Mouse (Mus musculus) ovary, postnatal 10 days (tissue): ENCODE measurements at regions not wholly inside any gene's neighbourhood (a gene's known extent, or its start where the extent isn't known, plus 50 kb on each side); places are given as distances from the start of the nearest gene placed in this dataset.

ENCODE experiments used
- DNase-seq: peaks from one replicate; pipeline ENCODE4 v3.0.0; 2022; ENCODE audit warnings: low spot score

DNA sequence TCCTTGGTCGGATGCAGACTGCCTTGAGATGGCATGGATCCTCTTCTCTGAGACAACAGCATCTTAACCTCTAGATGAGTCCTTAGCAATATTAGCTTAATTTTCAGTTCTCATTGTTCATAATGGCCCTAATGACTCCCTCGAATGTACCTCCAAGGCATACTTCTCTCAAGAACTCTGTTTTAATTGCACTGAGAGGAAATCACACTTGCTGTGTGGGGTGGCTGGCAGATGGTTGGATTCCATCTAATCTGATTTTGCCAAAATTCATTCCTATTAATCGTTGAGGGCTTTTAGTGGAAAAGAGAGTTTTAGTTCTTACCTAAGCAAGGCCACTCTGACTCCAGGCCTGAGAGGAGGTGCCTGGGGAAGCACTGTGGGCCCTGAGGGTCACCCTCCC, 158.3 kb upstream of the Spdye4c start:
- DNase-seq = no peak

DNA sequence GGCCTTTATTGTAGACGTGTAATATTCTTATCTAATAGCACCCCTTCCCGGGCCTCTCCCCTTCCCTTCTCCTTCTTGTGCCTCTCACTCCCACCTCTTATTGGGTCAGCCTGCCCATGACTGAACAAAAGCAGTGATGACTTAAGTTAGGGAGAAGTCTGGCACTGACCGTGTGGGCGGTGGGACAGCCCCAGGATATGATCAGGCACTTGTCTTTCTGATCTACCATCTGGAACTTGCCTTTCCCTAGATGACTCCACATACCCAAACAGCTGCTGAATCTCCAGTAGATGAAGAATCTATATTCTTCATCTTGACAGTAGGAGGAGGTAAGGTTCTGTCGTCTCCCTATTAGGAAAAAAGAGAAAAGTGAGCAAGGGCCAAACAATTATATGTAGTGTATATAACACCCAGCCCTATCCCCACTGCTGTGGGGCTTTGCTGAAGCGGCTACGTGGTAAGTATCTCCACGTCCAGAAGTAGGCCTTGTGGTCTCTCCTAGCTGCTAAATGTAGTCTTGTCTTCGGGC, 157.4 kb upstream of the Spdye4c start:
- DNase-seq = no peak

DNA sequence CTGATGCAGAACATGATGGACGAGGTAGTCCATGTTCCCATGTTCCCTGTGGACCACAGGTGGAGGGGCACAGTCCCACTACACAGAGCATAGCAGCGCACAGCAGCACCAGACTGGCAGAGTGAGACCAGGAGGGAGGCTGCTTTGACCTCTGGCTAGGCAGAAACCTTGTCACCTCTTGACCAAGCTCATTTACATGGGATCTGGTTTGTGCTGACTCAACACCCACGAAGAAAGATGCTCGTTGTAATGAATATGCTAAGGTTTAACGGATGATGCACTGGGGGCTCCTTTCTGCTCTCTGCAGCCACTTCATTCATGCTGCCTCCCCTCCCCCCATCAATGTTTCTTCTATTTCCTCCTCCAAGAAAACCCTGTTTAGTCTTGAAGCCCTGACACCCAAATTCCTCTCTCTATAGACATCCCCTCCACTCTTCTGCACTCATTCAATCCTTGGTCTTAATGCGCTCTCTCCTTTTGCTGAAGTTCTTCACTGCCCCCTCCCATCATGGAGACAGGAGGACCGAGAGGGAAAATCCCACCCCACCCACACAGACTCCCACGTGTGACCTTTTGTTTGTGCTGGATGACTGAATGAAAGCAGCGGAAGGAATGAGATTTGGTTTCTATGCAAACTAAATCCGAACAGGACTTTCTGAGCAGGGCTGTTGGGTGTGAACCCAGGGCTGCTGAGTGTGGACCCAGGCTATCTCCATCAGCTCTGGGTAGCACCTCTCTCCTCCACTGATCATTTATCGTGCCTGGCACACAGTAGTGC, 156.6 kb upstream of the Spdye4c start:
- no peak for DNase-seq

DNA sequence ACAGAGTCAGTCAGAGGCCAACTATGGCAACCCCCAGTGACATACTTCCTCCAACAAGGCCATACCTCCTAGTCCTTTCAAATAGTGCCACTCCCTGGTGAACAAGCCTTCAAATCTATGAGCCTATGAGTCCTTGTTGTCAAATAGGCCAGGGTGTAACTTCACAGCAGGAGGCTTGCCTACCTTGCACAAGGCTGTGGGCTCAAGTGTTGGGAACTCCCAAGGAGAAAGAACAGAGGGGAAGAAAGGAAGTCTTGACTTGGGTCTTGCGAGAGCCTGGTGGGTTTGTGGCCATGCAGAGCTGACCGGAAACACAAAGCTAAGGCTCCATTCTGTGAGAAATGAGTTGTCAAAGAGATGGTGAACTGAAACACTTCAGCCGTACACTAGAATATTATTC, 154.6 kb upstream of the Spdye4c start:
- no peak for DNase-seq

DNA sequence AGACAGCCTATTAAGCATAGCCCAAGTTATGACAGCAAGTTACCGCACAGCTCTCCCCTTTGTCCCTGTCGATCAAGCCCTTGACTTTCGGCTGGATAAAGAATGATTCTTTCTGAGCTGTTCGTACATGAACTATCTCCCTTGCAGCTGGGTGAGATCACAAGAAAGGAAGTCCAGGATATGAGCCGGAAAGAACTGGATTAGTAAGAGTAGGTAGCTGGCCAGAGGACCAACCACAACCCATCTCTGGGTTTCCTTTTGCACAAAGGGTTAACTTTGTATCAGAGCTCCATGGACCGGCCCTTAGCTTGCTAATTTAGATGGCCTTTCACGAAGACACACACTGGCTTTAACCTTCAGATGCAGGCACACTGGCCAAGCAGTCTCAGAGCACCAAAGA, 153.3 kb upstream of the Spdye4c start:
- DNase-seq = no peak

DNA sequence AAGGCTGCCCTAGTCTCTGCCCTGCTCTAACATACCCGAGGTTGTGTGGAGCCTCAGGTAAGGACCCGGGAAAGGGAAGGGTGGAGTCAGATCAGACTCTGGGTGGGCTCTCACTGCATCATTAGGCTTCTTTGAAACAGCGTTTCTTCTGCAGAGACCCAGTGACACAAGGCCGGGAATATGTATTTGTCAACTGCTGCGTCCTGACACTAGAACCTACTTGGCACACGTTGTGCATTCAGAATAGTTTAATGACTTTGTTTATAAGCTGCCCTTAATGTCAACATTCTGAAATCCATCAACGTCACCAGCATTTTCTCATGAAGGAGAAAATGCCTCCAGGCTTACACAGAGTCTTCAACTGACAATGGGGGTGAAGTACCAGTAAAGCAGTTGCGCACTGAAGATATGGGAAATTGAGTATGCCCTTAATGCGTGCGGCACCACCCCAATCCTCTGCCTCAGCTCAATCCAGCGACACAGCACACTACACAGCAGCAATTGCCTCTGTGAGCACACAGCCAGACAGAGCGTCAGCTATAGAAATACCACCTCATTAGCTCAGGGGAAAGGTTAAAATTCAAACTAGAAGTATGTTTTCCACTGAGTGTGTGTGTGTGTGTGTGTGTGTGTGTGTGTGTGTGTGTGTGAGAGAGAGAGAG, 152.7 kb upstream of the Spdye4c start:
- DNase-seq = no peak

DNA sequence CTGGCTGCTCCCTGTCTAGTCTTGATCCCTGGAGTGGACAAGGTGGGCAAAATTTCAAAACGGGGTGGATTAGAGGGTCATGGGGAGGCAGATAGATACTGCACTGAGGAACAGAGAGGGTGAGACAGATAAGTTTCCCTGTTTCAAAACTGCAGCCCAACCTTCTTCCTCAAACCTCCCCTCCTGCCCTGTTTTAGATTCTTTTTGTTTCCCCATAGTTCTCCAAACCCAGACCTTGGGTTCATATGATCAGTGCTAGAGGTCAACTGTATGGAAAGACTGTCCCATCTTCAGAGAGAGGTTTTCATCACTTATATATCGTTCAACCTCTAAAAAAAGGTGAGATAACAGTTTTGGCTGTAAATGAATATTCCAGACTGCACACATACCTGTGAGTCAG, 152.1 kb upstream of the Spdye4c start:
- DNase-seq = no peak

DNA sequence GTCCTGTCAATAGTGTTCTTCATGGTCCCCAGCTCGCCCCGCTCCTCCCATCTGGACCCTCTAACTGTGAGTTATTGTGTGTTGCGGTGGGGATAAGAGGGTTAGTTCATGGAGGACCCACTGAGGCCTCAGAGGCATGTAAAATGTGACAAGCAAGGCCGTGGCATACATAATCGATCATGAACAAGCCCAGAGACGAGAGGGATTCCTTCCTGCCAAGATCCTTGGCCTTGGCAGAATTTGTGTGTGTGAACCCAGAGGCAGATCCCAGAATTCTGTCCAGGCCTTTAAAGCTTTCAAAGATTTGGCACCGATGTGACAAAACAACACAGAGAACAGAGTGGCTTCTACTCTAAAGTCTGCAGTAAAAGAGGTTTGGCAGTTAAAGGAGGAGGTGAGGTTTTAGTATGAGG, 146.4 kb upstream of the Spdye4c start:
- DNase-seq = no peak

DNA sequence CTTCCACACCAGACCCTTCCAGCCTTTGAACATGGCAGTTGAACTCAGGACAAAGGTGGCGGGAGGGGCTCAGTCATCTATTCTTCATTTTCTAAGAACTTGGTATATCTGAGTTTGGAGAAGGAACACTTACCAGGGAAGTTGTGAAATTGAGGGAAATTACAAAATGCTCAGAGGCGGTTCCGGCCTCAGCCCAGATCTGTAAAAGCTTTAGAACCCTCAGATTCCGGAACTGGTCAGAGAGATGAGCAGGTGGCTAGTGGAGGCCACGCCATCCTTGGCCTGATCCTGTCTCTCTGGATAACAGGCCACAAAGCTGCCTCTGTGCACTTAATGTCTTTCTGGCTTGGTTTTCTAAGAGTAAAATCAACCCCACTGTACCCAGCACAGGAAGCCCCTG, 145.6 kb upstream of the Spdye4c start:
- DNase-seq = no peak

DNA sequence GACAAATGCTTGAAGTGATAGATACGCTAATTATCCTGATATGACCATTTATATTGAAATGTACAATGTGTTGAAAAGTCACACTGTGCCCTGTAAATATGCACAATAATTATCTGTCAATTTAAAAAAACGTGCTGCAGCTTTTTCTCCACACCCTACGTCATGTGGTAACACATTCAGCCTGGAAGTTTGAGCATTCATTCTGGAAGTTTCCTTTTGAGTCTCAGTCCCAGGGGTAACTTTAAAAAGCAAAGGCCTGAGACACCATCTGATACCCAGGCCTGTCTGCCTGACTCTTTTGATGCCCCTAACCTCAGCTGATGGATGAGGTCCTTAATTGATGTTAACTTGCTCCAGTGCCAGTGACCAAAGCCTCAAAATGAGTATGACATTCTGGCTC, 141.7 kb upstream of the Spdye4c start:
- no peak for DNase-seq

DNA sequence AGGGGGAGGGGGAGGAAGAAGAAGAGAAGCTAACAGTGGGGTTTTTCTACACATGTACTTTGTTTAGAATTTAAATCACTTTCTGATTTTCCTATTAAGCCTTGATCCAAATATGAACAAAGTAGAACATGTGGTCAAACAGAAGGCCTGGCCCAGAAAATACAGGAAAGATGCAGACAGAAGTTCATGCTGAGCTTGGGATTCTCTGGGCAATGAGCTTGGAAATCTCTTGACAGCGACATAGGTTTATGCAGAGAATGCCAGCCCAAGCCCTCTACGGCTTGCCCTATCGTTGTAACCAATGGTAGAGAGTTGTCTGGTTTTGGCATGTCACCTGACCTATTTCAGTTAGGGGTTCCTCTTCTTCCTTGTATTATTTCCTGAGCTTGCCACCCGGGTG, 141.0 kb upstream of the Spdye4c start:
- DNase-seq = no peak

DNA sequence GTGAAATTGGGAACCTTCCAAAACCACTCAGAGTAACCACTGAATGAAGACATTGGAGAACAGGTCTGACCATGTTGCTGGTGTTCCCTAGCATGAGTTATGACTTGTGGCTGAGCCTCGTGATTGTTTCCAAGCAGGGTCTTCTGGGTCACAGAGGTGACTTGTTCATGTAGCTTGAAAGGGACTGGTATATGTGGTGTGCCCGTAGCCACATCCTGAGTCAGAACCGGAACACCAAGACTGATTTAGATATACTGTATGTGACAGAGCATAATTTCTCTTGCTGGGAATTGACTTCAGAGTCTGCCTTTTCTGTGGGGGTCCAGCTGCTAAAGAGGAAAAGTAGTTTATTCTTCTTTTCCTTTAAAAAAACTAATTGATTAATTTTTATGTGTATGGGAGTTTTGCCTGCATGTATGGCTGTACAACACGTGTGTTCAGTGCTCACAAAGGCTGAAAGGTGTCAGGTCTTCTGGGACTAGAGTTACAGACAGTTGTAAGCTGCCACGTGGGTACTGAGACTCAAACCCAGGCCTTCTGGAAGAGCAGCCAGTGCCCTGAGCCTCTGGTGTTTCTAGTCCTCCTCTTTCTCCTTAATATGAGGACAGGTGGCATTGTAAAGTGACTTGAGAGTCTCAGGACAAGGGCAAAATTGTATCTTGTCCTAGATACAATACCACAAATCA, 139.3 kb upstream of the Spdye4c start:
- DNase-seq = no peak

DNA sequence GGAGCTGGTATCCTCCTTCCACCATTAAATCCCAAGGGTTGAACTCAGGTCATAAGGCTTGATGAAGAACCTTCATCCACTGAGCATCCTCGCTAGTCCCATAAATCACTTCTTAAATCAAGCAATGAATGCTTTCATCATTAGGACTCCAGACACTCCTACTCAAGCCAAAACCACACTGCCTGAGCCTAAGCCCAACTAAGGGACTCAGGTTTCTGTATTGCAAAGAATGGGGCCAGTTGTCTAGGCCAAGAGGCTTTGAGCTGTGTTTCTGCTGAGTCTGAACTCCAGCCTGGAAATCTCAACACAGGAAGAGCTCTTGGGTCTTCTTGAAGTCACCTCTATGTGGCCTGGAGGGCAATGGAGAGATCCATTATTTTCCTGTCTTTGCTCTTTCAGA, 138.4 kb upstream of the Spdye4c start:
- DNase-seq = no peak

DNA sequence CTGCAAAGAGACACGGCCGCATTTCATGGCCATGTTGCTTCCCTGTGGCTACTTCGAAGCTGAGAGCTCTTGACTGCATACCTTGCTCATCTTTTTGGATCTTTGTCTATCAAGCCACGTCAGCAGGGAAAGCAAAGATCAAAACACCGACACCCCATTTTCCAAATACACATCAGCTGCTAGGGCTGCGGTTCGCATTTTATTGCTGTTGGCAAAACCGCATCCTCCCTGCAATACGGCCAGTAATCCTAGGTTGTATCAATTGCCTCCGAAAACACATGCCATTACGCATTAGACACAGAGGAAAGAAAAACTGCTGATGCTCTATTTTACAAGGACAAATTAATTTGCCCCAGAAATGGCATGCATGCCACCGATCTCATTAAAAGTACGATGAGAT, 136.5 kb upstream of the Spdye4c start:
- no peak for DNase-seq

DNA sequence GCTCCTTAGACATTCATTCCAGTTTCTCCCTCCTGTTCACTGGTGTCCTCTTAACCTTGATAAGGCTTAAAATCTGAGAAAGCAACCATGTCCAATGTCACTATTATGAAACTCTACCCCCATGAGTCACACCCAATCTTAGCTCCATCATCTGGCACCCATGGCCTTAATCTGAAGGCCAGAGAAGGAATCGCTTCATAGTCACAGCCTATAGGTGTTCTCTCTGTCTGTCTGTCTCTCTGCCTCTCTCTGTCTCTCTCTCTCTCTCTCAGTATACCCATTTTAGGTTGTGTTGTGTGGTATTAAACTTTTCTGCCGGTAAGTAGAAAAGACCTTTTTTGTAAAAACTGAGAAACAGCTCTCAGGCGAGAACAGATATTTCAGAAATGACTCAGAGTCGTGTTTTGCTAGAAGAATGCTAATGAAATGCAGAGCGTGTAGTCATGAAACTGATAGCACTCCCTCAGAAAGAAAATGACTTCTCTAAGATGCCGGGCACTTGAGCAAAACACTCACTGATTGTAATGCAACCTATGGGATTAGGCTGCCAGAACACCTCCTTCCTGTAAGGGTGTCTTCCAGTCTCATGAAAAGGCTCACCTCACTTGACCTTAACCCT, 133.3 kb upstream of the Spdye4c start:
- no peak for DNase-seq

DNA sequence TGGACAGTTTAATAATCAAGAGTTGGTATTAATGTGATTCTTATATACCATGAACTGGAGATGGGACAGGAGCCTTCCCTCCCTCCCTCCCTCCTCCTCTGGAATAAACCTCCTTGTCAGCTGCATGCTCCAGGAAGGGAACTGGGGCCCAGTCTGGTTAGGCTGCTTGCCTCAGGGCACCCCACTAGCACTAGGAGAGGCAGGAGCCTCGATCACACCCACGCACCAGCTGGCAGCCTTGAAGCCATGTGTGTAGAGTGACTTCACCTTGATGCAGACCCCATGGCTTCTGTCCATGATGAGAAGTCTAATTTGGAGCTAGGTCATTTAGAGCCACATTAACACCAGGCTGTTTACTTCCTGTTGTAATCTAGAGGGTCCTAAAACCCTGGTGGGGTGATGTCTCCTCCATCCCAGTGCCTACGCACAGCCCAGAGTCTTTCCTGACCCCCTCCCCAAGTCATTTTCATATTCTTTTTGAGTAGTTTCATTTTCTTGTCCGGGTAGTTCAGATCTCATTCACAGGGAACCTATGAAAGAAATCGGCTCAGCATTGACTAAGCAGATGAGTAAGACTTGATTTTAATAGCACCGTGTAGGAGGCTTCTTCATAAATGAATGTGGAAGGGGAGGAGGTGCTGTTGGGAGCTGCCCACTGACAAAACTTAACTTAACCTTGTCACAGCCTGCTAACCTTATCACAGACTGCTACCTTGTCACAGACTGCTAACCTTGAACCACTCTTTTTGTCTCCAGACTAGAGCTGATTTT, 125.6 kb upstream of the Spdye4c start:
- DNase-seq = no peak

DNA sequence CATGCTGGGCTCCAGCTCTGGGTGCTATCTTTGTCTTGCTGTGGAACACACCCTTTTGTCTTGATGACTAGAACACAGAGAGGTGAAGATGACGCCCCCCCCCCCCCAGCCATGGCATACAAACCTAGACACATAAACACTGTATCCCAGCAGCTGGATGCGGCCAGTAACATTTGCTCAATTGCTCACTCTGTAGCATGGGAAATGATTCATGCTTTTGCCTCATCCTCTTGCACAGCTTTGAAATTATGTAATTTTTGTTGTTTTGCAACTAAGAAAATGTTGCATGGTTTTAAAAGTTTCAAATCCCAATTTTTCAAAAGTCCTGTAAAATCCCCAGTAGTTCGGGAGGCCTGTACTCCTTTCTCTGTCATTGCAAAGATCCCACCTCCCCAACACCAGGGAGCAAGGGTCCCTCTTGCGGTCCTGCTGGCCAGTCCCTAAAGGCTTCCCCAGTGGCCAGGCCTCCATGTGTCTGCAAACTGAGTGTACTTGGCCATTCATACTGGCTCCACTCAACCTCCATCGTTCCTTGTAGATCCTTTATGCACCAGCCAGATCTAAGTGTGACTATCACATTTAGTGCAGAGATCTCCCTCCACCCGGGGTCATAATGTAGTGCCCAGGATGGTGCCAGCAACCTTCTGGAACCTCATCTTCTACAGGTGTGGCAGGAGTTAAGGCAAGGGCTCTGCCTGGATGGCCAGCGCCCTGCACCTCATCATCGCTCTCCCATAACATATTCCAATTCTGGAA, 123.3 kb upstream of the Spdye4c start:
- DNase-seq = no peak

DNA sequence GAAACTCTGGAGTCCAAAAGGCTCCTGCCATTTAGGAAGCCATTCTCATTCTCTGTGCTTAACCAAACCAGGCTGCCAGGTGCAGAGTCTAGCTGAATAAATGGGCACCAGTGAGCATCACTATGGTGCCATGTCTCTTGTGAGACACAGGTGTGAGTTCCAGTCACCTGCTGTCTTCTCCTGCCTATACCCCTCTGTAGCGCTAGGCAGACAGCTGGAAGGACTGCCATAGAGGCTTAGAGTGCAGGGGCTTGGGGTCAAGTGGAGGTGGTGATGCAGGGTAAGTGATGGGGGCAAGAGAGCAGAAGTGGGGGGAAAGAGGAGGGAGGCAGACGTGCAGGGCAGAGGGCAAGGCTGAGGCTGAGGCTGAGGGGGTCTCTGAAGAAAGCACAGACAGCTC, 122.7 kb upstream of the Spdye4c start:
- no peak for DNase-seq

DNA sequence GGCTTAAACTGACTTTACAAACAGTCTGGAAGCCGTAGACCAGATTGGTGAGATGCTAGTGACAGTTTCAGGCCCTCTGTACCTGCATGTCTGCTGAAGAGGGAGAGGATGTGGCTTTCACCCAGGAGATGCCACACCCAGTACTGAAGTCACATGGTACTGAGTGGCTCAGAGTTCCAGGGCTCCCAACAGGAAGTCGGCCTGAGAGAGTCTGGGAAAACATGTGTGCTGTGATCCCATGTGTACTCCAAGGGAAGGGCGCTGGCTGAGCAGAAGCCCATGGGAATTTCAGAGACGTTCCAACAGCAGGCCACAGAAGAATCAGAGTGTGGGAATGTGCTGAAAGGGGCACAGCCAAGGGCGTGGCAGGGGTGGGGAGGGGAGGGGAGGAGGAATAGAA, 120.7 kb upstream of the Spdye4c start:
- no peak for DNase-seq

DNA sequence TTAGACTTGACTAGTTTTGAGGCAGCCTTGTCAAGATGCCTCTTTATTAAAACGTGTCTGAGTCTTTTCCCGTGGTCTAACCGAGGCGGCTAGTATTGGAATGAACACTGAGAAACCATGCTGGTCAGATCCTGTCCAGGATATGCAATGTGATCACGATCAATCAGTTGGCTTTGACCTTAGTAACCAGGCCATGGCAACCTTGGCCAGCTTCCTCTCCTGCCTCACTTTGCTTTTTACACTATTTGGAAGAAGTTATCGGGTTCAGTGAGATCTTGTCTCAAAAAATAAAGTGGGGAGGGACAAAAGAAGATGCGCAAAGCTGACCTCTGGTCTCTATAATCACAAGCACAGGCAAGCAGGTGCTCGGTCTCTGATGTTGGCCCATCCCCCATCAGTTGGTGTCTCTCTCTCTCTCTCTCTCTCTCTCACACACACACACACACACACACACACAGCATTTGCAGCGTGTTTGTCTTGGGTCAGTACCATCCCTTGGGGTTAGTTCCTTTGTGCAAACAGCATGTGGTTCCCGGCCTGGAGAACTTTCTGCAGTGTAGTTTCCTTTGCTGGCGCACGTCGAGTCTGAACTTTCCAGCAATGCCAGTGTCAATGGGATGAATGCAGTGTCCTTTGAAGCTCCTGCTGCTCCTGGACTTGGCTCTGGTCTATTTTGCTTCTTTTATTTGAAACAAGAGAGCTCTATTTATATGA, 117.6 kb upstream of the Spdye4c start:
- no peak for DNase-seq

DNA sequence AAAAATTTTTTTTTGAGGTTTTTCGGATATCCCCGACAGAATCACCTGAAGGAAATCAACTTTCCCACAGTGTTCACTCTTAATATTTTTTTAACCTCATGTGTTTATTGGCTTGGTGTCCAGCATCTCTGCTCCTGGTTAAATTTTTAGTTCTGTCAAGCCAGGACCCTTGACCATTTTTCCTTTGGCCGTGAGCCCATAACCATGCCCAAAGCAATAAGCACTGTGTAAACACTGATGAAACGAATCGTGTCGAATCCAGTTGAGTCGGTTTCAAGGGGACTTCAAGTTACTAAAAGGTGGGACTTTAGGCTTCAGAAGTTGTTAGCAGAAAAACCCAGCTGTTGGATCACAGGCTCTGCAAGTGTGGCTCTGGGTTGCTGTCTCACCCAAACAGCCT, 117.0 kb upstream of the Spdye4c start:
- DNase-seq = no peak
